Mouse (Mus musculus) skeletal muscle tissue, postnatal 0 days (tissue): ENCODE results near the gene Hic2. TPM values are rescaled to one million over a fixed set of nuclear protein-coding genes. Genes with fewer than 3 reads are reported as not detected.

ENCODE experiments used
- polyA plus RNA-seq: library from polyadenylated mRNA; unstranded; fragments of >200 nt; fragmentation: Nextera tagmentation; extraction: Ambion mirVana; gene quantifications from 2 replicates; pipeline ENCODE4 v1.2.1, GENCODE M21; 2015

Hic2 gene
- polyA plus RNA-seq = 1.1 and 1.2 TPM in 2 replicates

DNA sequence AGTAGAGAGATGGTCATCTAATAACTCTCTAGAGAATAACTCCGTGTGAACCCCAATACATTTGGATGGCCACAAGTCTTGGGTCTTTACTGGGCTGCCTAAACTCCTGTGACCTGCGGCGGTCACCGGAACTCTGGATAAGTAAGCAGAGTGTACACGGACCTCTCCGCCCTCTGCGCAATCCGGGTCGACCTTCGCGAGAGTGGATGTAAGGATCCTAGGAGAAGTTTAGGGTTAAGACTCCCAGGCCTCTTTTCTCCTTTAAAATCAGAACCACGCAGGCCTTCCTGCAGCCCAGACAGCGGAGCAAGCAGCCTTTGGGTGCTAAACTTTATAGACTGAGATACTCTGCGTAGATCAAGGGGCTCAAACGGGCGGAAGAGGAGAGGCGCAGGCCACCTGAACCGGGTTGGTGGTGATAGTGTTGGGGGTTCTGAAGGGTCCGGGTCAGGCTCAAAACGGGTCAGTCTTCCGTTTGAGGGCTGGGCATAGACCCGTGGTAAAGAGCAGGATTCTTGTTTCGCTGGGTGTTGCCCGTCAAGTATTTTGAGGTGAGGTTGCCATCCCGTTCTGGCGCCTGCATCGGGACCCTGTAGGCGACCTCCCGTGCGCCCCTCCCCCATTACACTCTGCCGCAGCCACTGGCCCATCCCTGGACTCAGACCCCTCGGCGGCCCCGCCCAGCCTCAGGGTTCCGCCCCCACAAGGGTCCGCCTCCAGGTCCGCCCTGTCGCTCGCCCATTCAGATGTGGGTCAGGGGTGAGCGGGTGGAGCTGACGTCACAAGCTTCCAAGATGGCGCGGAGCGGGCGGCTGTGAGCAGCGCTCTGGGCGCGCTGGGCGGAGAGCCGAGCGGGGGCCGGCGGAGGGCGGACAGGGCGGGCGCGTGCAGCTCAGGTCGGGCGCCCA lies at the start of gene Hic2:
Gene Hic2 (plus strand): TSS at position 779 of the 908 bp plus-strand sequence.

DNA sequence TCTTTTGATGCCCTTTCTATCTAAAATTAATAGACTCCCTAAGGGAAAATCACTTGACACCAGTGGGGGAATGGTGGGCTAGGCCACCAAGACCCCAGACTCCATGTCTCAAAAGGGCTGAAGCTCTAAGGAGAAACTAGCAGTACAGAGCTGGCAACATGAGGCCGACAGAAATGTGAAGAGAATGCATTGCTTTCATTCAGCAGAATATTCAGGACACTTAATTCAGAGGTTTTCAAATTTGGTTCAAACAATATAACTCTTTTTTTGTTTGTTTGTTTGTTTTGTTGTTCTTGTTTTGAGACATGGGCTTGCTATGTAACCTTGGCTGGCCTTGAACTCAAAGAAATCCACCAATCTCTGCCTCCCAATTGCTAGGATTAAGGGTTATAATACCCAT lies 30.8 kb upstream of the Hic2 start, which contains the start of gene Ube2l3:
Gene Ube2l3 (minus strand): TSS at position 101 of the 400 bp plus-strand sequence.

DNA sequence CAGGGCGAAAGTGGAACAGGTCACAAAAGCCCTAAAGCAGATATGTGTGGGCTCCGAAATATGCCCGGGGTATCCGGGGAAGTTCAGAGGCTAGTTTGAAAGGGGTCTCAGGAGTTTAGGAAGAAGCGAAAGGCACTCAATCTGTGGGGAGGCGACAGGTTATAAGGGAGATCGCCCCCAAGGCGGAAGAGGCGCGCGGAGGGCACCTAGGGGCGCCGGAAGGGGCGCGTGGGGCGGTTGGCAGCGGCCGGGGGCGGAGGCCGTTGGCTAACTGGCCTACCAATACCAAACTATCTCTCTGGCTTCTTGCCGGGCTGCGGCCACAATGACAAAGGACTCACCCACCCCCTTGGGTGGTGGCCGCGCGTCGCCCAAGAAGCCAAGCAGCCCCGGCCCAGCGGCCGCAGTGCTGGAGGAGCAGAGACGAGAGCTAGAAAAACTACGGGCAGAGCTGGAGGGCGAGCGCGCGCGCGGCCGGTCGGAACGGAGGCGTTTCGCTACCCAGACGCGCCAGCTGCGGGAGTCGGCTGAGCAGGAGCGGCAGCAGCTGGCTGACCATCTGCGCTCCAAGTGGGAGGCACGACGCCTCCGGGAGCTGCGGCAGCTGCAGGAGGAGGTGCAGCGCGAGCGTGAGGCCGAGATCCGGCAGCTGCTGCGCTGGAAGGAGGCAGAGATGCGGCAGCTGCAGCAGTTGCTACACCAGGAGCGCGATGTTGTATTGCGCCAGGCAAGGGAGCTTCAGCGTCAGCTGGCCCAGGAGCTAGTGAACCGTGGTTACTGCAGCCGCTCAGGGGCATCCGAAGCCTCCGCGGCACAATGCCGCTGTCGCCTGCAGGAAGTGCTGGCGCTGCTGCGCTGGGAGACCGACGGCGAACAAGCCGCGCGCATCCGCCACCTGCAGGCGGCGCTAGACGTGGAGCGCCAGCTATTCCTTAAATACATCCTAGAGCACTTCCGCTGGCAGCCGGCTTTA lies 24.7 kb upstream of the Hic2 start, which contains the start of gene Rimbp3:
Gene Rimbp3 (plus strand): TSS at position 215 of the 973 bp plus-strand sequence.

DNA sequence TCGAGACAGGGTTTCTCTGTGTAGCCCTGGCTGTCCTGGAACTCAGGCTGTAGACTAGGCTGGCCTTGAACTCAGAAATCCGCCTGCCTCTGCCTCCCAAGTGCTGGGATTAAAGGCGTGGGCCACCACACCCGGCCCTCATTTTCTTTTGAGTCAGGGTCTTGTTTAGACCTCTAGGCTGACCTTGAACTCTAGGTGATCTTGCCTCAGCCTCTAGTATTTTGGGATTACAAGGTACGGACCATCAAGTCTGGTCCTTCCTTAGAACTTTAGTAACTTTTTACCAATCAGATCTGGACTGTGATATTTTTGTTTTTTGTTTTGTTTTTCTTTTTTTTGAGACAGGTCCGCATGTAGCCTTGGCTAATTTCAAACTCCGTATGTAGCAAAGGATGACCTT lies 42.3 kb downstream of the Hic2 start, which contains the start of gene Tmem191c:
Gene Tmem191c (plus strand): TSS at position 357 of the 400 bp plus-strand sequence.

Other genes starting within 250 kb of the Hic2 start
- 5.3 and 7.5 TPM in 2 replicates for gene Ypel1, start 163.9 kb upstream of the Hic2 start, polyA plus RNA-seq
- 51.8 and 53.1 TPM in 2 replicates for gene Ppil2, start 122.3 kb upstream of the Hic2 start, polyA plus RNA-seq
- gene 2610318N02Rik, start 108.4 kb upstream of the Hic2 start, polyA plus RNA-seq = 1.2 and 1.7 TPM in 2 replicates
- gene Sdf2l1, start 101.2 kb upstream of the Hic2 start, polyA plus RNA-seq = 5.9 and 9.9 TPM in 2 replicates
- gene Ydjc, start 89.0 kb upstream of the Hic2 start, polyA plus RNA-seq = 0.59 and 1.2 TPM in 2 replicates
- gene Ccdc116, start 86.3 kb upstream of the Hic2 start, polyA plus RNA-seq = 0.15 TPM in 2 replicates
- 207 and 232 TPM in 2 replicates for gene Ube2l3, start 30.9 kb upstream of the Hic2 start, polyA plus RNA-seq
- 0.10 and 0.16 TPM in 2 replicates for gene Rimbp3, start 25.0 kb upstream of the Hic2 start, polyA plus RNA-seq
- 3.2 and 4.5 TPM in 2 replicates for gene Tmem191c, start 42.5 kb downstream of the Hic2 start, polyA plus RNA-seq
- 0.06 and 0.32 TPM in 2 replicates for gene Serpind1, start 97.8 kb downstream of the Hic2 start, polyA plus RNA-seq
- gene Snap29, start 172.4 kb downstream of the Hic2 start, polyA plus RNA-seq = 6.6 and 8.0 TPM in 2 replicates
- gene Pi4ka, start 172.7 kb downstream of the Hic2 start, polyA plus RNA-seq = 7.5 and 9.4 TPM in 2 replicates
- 36.6 and 38.3 TPM in 2 replicates for gene Crkl, start 218.4 kb downstream of the Hic2 start, polyA plus RNA-seq